Mouse (Mus musculus): Measurements from ENCODE around the gene Tmem50a.
"Not testable (repeated sequence)": the region's sequence is repeated elsewhere in the genome, so short reads cannot be mapped to it uniquely, and the experiment has no call there.

Tmem50a gene

DNA sequence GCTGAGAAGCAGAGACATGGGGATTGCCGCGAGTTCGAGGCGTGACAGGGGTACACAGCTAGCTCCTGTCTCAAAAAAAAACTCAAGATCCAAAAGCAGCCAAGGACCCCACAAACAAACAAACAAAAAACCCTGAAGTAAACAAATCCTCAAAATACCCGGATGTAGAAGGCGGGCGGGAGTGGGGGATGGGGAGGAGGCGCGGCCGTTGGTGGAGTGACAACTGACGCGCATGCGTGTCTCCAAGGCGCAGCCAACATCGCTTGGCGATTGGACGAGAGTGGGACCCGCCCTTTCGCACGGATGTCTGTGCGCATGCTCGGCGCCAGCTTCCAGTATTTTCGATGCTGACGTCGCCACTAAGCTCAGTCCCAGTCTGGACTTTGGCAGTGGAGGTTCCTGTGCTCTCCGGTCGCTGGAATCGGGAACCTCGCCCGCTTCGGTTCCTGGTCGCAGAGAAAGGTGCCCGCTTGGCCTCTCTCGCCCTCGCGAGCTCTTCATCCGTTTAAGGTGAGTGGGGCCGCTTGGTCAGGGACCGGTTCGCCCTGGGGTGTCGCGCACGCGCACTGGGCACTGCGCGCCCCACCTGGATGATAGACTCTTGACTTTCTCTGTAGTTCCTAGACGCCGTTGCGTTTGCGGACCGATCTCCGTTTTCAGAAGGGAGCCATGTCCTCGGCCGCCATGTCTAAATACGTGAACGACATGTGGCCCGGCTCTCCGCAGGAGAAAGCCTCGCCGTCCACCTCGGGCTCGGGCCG is 8.6 kb upstream of the Tmem50a start, which contains the start of gene Rsrp1:
Gene Rsrp1, plus strand, starts transcription at position 335 of the 761 bp plus-strand sequence.
- DNase-seq (ENCODE audit: low spot score in 2 of 2), result peak; percentile 96 to 98

DNA sequence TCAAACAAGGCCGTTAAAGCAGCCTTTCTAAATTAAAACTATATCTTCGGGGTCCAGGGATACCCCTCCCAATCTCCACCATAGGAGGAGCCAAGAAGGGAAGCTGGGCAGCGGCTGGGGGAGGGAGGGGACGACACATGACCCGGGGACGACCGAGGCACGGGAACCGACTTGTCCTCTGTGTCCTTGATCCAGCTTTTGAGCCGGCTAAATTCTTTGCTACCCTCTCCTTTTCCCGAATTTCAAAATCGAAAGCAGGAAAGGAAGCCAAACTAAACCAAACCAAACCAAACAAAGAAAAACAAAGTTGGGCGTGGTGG is 8.1 kb upstream of the Tmem50a start:
- DNase-seq (ENCODE audit: low spot score in 2 of 2), result no peak

DNA sequence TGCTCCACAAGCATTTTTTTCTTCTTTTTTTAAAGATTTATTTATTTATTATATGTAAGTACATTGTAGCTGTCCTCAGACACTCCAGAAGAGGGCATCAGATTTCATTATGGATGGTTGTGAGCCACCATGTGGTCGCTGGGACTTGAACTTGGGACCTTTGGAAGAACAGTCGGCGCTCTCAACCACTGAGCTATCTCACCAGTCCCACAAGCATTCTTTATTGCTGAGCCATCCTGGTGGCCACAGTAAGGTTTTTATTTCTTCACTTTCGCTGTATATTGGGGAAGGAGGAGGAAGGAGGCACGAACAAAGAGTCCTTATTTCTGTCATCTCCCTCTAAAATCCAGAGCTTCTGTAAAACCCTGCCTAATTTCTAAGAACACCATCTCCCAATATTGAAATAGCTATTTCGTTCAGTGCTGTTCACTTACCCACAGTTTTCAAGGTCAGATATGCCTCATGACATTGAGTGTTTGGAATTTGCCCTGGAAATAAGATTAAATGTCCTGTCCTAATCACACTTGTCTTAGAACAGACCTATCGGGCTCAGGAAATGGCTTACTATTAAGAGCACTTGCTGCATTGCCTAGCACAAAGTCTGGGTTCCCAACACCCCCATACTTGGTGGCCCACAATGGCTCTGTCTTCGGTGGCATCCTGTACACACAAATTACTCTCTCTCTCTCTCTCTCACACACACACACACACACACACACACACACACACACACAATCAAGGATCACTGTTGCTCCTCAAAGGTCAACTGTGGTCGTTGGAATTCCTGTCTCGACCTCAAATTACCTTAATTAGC is 7.5 kb upstream of the Tmem50a start:
- peak in 1 of 2 experiments; percentile 11 for DNase-seq (ENCODE audit: low spot score in 2 of 2)

DNA sequence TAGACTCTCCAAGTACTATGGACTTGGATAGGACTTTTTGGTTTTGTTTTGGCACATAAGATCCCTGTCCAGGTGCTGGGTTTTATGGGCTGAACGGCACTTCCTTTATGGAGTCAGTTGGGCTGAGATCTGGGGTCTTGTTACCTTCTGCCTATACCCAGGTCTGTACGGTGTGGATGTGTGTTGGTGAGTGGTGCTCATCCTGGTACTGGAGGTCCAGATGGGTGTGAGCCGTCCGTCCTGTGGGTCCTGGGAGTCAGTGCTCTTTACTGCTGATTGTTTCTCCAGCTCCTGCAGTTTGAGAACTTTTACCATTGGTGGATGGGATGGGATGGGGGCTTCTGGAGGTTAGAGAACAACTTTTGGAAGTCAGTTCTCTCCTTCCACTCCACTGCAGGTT is 6.9 kb upstream of the Tmem50a start:
- no peak for DNase-seq (ENCODE audit: low spot score in 2 of 2)

DNA sequence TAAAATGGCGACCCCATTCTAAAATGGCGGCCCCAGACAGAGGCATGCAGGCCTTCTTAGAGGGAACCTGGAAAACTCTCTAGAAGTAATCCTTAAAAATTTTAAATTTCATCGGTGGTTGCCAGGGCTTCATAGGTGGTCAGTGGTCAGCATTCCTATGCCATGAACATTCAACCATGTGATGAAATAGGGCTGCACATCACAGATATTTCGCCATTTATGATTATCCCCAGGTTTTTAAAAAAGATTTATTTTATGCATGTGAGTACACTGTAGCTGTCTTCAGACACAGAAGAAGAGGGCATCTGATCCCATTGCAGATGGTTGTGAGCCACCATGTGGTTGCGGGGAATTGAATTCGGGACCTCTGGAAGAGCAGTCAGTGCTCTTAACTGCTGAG is 5.8 kb upstream of the Tmem50a start:
- no peak for DNase-seq (ENCODE audit: low spot score in 2 of 2)

DNA sequence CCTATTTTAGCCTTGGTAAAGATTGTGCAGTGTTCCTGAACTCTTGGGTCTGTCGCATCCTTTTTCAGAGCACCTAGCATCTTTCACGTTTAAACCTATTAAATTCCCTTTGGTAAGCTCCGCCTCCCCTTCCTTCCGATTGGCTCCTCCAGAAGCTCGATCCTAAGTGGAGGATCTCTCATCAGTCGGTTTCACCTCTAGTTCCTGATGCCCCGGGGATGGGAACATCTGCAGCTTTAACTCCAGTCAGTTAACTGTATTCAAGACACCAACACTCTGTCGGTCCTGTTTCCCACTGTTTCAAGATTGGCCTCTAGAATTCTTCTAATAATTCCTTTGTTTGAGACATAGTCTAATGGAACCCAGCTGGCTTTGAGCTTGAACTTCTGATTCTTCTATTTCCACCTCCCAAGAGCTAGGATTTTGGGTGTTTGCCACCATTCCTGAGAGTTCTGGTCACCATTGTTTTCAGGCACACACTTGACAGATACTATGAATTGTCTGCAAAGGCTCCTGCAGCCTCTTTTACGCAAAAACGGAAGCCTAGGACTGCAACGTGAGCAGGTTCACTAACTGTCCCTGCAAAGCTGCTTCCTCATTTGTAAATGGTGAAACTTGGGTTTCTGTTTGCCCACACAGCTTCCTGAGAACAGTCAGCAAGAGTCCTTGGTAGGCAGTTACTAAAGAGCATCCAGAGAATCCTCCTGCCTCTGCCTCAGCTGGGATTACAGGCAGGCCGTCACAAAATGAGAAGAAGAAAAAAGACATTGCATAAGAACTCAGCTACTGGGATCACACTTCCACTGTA is 5.1 kb upstream of the Tmem50a start:
- DNase-seq (ENCODE audit: low spot score in 2 of 2), result no peak

DNA sequence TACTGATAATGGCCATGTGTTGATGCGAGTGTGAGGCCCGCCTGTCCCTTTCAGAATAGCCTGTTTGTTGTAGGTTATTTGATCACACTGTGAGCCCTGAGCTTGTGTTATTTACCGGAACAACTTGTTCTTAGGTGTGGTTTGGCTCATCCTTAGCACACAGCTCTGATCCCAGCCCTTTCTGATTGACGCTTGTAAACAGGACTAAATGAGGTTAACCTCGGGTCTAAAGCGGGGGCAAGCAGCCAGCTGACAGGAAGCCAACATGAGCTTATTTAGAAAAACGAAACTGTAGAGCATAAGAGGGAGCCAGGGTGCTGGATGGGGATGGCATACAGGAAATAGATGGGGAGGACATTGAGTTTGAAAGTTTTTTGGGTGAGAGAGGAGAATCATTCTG is 3.6 kb upstream of the Tmem50a start:
- no peak for DNase-seq (ENCODE audit: low spot score in 2 of 2)

DNA sequence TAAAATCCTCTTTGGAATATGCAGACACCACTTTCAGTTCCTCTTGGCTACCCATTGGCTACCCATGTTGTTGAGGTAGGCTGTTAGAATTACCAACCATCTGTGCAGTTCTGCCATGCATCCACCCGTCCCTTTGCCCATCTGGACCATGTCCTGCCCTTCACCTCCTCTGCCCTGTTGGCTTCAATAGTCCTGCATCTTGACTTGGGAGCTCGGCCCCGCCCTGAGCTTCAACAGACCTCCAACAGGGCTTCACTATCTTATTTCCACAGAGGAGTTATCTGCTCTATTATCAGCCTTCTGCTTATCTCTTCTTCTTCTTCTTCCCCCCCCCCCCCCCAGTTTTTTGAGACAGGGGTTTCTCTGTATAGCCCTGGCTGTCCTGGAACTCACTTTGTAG is 2.4 kb upstream of the Tmem50a start:
- no peak for DNase-seq (ENCODE audit: low spot score in 2 of 2)

DNA sequence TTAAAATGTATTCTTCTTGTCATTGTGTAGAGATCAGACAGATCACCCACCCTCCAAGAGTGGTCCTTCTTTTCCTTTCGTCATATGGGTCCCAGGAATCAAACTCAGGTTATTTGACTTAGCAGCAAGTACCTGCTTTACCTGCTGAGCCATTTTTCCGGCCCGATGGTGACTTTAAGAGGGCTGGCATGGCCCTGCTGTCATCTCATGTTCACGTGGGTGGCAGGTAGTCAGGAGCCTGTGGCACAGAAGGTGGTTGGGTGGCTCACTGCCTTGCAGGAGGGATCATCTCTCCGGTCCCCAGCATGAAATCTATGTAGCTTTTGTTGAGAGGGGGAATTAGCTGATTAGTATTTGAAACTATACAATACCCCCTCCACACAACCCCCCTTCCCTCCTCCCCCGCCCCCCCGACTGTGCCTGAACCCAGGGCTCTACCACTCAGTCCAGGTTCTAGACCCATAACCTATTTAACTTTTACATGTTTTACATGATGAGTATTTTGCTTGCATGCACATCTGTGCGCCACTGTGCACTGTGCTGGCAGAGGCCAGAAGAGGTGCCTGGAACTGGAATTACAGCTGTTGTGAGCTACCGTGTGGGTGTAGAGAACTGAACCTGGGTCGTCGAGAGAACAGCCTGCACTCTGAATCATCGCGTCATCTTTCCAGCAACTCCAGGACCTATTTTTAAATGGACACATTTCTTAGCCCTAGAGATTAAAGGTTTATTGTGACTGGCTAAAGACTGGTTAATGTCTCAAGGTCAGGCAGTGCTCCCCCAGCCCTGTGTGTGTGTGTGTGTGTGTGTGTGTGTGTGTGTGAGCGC is 613 bp upstream of the Tmem50a start:
- DNase-seq (ENCODE audit: low spot score in 2 of 2), result no peak

DNA sequence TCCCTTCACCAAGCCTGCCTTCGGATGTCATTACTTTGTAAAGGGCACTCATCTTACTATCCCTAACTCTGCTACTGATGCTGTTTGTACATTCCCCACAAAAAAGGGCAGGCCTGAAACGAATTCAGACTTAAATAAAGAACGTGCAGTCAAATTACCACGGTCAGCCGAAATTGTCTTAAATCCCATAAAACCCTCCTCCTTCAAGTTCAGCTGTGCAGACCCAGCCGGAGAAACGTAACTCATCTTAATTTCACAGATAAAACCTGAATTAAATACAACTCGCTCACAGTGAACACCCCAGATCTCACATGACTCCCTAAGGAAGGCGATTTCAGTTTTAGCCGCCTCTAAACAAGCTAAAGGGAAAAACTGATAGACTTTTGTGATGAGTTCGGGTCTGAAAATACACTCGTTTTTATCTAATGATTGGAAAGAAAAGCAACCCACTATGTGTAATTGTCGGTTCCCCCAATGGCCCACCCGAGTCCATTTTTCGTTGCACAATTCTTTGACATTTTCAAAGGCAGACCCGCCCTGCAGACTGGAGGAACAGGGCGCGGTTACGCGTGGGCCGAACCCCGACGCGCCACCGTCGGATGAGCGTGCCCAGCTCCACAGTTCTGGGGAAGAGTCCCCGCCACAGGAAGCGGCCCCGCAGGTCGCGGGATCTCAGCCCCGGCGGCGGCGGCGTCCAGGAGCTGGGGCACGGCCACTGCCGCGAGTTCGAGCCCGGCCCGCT is 531 bp downstream of the Tmem50a start:
- DNase-seq (ENCODE audit: low spot score in 2 of 2), result no peak

DNA sequence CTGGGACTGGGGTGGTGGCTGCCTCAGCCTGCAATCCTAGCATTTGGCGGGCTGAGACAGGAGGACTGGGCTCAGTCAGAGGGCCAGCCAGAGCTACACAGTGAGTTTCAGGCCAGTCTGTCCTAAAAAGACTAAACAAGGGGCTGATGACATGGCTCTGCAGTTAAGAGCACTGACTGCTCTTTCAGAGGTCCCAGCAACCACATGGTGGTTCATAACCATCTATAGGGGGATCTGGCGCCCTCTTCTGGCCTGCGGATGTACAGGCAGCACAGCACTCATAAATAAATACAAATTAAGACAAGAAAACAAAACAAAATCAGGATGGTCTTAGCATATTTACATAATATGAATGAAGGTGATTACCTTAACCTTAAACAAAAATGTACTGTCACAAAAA is 1.4 kb downstream of the Tmem50a start:
- peak; percentile 42 to 57 for DNase-seq (ENCODE audit: low spot score in 2 of 2)

DNA sequence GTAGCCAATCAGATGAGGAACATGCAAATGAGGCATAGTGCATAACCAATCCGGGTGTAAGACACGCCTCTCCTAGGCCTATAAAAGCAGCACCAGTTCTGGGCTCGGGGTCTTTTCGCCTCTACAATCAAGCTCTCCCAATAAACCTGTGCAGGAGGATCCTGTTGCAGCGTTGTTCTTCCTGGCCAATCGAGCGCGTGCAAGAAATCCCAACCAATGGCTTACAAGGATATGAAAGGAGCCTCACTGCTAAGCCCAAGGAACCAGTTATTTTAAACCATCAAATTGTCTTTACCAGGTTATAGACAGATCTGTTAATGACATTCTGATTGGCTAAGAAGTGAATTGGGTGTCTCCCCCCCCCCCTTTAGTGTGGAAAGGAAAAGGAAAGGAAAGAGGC is 3.4 kb downstream of the Tmem50a start:
- DNase-seq (ENCODE audit: low spot score in 2 of 2), result not testable (repeated sequence)

DNA sequence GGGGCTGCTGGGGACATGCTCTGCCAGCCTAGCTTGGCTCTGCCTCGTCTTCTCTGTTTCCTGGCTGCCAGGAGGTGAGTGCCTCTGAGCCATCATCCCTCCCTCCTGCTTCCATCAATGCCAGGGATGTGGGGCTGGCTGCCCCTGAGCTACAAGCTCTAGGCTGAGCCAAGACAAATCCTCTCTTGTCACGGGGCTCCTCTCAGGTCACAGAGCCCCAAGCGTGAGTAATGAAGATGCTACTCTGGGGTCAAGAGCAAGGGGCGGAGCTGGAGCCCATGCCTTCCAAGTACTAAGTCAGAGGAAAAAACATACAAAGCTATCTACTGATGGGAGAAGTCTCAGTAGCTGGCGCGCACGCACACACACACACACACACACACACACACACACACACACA is 11.8 kb downstream of the Tmem50a start:
- DNase-seq (ENCODE audit: low spot score in 2 of 2), result no peak

DNA sequence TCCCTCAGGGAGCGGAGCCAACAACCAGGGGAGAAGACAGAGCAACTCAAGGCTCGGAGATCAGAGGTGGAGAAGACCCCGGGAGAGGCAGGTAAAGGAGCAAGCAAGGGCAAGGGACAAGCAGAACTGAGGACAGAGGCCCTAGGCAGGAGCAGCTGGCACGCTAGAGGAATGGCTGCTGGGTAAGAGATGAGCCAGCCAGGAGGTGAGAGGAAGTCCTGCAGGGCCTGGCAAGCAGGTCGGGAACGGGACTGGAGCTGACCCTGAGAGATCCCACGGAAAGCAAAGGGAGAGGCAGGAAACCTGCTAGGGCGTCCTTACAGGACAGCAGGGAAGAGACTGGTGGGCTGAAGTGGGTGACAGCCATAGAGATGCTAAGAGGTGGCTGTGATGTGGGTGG is 13.7 kb downstream of the Tmem50a start:
- no peak for DNase-seq (ENCODE audit: low spot score in 2 of 2)

DNA sequence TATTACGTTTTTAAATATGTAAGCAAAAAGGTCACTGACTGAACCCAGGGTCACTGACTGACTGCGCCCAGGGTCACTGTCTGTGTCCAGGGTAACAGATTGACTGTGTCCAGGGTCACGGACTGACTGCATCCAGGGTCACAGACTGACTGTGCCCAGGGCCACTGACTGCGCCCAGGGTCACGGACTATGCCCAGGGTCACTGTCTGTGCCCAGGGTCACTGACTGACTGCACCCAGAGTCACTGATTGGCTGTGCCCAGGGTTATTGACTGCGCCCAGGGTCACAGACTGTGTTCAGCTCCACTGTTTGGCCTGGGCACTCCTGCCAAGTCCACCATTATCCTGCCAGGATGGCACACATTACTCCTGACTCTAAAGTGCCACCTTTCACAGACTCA is 17.6 kb downstream of the Tmem50a start:
- no peak for DNase-seq (ENCODE audit: low spot score in 2 of 2)

DNA sequence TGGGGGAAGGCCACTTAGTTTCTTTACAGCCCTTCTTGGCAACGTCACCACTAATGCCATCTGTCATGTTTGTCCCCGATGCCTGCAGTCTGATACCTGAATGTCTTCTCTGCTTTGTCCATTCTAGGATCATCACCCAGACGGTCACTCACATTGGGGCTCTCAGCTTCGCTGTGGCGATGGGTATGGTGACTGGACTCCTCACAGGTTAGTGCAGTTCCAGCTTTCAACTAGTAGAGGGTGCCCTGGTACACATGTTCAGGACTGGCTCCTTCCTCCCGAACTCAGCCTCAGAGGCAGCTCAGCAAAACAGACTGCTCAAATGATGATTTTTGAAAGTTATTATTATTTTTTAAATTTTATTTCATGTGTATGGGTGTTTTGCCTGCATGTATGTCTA is 22.7 kb downstream of the Tmem50a start:
- DNase-seq (ENCODE audit: low spot score in 2 of 2), result peak; percentile 40 to 66

DNA sequence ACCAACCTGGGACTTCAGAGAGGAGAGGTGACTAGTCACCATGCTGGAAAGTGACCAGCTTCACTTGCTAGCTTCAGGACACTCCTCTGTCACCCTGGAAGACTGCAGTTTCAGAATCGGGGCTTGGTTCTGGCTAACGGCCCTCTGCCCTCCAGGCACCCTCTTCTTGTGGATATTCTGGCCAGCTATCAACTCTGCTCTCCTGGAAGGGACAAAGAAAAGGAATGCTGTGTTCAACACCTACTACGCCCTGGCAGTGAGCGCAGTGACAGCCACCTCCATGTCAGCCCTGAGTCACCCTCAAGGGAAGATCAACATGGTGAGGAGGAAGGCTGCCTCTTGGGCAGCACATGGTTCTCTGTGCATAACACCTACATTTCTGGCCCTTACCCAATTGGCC is 30.5 kb downstream of the Tmem50a start:
- no peak for DNase-seq (ENCODE audit: low spot score in 2 of 2)

DNA sequence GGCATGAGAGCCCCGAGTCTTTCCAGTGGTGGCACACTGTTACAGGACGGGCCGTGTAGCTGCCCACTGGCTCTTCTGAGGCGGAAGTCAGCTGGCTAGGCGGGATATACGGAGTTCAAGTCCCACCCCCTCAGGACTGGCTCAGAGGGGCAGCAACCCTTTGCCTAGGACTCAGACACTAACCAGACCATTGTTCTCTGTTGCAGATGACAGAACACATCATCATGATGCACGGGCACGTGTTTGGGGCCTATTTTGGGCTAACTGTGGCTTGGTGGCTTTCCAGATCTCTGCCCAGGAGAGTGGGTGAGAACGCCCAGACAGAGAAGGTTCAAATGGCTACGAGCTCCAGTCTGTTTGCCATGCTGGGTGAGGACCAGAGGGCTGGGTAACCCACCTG is 31.0 kb downstream of the Tmem50a start:
- peak in 1 of 2 experiments; percentile 5 for DNase-seq (ENCODE audit: low spot score in 2 of 2)

DNA sequence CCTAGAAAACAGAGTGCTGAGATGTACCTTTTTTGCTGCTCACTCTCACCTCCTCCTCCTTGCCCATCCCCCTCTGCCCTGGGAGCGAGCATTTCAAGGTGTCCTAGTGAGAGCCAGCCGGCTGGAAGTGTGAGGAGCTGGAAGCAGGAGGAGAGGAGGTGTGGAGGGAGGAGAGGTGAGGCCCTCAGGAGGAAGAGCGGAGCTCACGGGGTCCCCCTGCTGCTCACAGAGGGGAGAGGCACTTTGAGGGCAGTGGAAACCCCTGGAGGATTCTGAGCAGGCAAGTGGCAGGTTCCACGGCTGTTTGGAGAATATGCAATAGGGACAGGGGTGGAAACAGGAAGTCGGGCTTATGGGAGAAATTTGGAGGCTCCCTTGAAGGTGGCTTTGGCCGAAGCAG is 31.6 kb downstream of the Tmem50a start:
- no peak for DNase-seq (ENCODE audit: low spot score in 2 of 2)

DNA sequence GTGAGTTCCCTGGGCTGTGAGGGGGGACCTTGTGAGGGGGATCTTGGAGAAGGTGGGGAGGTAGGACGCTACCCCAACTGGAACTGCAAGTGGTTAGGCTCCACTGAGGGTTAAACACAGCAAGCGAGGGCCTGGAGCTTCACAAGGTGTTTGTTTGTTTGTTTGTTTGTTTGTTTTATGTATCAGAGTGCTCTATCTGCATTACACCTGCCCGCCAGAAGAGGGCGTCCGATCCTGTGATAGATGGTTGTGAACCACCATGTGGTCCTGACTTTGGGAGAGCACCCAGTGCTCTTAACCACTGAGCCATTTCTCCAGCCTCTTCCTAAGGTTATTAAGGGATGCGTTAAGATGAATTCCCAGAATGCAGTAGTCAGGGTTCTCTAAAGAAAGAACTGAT is 34.8 kb downstream of the Tmem50a start:
- DNase-seq (ENCODE audit: low spot score in 2 of 2), result no peak
